Mouse (Mus musculus) regulatory T cell (primary cell): ENCODE results near the gene Commd7.

Source experiments
- in situ Hi-C: fragments of 300-600 bp; cut with MboI, MseI; formaldehyde crosslinking; loops from one replicate; pipeline ENCODE4 v1.15.1; 2025; ENCODE audit warnings: high pct_unique_total_duplicates

Gene Commd7

DNA sequence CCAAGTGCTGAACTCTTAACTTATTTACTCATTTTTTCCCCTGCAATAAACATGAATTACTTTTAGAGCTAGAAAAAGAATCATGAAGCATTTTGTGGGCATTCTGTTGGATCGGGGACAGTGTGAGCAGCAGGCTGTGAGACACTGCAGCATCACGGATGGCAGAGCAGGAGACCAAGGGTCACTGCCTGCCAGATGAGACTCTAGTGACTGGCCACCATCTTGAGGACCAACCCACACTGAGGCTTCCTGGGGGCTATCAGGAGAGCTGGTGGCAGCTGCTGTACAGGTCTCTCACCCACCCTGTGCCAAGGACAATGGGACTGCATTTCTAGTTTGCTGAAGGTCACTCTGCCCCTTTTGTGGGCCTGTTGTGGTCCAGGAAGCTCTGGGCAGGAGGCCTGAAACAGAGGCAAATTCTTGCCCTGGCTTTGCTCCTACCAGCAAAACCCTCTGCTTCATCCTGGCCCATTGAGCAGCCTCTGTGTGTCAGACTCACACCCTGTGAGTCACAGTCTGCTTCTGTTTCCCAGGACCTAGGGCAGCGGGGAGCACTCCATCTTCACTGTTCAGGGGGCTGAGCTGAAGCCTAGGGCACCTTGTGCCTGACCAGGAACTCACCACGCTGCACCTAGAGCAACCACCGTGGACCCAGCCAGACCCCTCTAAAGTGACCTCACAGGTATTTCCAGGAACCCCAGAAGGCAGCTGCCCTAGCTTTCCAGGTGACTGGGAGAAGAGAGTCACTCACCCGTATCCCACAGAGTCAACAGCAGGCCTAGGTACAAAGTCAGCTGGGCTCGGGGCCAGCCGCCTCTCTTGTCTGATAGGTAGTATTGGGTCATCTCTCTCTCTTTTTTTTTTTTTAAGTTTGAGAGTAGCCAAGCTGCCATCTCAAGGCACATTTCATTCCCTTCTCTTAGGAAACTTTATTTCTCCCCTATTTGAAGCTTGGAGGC lies 40.2 kb downstream of the Commd7 start:
- in situ Hi-C loops = no loop called here

DNA sequence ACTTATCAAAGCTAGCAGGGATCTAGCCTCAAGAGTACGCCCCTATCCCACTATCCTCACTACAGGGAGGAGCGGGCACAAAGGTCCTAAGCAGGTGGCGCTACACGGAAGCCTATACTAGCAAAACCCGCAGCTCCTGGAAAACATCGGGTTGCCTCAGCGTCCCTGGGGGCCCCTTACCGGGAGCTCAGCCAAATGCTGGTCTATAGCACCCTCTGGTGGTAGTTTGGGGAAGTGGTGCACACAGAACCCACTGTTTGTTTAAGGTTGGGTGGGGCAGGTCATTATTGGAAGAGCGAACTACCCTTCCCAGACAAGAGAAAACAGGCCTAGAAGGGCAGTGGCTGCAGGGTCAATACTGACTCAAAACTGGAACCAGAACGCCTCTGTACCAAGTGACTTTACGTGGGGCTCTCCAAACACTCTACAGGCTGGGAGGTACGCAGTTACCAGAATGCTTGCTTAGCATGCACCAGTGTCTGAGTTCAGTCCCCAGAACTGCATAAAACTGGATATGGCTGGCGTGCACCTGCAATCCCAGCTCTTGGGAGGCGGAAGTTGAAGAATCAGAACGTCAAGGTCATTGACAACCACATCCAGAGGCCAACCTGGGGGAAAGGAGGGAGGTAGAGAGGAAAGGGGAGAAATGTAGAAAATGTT lies 45.9 kb downstream of the Commd7 start:
- in situ Hi-C loops = no loop called here

DNA sequence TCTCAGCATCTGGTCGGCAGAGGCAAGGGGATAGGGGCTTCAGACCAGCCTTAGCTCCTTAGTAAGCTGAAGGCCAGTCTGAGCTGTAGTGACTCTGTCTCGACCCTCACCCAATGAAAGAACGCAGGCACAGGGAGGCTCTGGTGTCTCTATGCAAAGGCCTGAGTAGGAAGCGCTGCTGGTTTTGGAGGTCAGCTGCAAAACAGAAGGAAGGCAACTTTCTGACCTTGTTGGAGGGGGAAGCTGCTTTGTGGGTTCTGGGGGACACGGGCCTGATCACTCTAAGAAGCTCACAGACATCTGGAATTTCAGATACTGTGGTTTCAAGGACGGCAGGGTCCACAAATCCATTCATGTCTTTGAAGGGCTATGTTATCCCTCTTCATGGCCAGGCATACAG lies 46.6 kb downstream of the Commd7 start:
- in situ Hi-C loops = no loop called here

DNA sequence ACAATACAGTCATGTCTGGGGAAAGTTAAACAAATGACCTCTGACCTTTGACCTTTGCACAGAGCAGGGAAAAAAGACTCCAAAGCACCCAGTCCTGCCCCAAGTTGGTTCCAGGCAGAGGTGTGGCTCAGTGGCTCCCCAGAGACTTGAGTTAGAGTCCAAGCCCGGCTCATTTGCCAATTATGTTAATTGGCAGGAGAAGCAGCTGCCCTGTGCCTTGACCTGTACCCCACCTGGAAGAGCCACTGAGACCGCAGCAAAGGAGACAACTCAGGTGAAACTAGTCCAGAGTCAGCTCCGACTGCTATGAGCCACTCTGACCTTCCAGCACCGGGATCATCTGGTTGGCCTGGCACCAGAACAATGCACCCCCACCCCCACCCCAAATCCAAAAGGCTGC lies 48.2 kb downstream of the Commd7 start:
- in situ Hi-C loops = no loop called here

DNA sequence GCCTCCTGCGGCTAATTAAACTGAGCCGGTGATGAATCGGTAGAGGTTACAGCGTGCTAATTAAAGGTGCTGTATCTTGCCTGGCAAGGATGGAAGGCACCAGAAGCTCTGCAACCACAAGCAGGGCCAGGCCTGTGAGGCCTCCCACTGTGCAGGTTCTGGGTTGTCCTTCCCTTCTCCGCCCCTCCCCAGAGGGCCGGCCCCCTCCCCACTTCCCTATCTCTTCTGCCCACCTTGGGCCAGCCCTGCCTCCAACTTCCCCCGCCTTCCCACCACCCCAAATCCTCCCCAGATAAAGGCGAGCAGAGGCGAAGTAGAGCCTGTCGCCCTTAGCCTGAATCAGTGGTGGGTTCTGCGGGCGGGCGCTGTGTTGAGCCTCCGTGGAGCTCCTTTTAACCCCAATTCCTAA lies 48.9 kb downstream of the Commd7 start:
- in situ Hi-C loops = no loop called here

DNA sequence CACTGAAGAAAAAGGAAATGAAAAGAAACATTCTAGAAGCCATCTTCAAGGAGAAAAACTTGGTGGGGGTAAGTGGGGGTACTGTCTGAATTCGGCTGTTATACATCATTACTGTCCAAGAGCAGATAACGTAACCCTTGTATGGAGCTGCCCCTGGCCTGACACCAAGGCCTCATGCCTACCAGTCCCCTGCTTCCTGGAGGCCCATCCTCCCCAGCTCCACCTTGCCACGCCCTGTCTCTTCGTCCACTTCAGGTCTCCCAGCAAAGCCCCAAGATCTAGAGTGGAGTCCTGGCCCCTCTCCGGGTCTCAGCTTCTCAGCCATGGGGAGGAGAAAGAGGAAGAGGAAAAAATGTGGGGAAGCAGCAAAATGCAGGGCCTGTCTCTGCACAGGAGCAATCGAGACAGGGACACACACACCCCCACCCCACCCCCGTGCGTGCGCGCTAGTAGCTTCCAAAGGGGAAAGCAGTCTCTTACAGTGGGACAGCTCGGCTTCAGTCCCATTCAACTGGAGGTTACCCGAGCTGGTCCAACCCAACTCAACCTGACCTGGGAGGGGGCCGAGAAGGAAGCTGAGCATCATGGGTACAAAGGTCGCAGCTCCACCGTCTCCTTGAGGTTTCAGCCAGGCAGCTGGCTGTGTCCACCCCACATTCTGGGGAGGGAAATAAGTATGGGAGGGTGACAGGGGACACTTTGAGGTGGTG lies 49.5 kb downstream of the Commd7 start:
- in situ Hi-C loops = no loop called here

DNA sequence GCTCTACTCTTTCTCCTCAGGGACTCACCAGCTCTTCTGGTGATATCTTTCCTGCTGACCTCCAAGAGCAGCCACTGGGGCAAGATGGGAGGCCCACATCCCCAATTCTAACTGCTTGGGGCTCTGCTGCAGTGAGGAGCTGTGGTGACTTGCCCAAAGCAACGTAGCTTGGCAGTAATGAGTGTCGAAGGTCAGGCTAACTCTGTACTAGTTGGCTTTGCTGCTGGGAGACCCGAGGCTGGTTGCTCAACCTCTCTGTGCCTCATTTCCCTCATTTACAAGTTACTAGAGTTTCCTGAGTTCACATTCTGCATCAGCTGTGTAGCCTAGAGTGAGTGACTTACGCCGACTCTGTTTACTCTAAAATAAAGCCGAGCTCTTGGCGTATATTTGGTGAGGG lies 51.2 kb downstream of the Commd7 start:
- in situ Hi-C loops = no loop called here

DNA sequence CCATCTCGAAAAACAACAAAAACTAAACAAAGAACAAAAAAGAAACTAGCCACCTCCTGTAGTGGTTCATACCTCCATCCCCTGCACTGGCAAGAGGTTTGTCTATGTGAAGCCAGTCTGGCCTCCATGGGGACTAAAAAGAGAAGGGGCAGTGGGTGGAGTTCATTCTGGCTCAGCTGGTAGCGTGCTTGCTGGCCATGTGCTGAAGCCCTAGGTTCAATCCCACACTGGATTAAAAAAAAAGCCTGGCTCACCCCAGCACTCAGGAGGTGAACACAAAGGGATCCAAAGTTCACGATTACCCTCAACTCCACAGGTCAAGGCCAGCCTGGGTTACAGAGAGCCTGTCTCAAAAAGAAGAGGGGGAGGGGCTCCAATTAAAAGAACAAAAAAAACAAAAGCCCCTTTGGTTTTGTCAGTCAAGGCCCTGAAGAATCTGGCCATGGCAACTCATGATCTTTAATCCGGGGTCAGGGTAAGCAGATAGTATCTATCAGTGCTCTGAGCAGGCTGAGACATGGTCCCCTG lies 52.1 kb downstream of the Commd7 start:
- in situ Hi-C loops = no loop called here

DNA sequence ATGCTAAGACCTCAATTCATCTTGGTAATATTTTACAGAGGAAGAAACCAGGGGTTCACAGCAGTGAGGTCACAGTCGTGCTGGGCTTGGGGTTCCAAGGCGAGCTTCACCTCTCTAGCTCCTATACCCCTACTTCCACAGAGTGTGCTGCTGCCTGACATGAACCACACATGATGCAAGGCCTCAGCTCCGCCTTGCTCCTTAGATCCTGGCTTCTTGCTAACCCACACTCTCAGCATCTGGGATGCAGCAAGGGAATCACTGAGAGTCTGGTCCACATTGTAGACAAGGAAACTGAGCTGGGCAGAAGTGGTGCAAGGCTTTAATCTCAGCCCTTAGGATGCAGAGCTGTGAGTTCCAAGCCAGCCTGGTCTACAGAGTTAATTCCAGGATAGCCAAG lies 52.5 kb downstream of the Commd7 start:
- in situ Hi-C loops = no loop called here

DNA sequence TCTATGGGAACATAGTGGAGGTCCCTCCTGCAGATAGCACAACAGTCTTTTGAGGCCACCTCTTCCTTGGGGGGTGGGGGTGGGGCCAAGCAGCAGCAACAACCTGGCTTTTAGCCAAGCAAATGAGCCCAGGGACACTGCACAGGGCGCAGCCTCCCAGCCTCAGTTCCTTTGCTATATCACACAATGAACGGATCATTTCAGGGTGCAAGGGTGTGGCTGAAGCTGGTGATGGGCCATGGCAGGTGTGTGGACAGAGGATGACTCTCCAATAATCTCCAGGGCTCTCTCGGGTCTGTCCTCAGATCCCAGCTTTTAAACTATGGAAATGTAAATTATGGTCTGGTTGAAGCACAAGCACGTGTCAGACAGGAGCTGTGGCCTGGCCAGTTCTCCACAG lies 55.5 kb downstream of the Commd7 start:
- in situ Hi-C loops = loop anchor here (5.0 kb wide), 1 partner anchor 95 kb away; no protein-coding TSS in a partner anchor

DNA sequence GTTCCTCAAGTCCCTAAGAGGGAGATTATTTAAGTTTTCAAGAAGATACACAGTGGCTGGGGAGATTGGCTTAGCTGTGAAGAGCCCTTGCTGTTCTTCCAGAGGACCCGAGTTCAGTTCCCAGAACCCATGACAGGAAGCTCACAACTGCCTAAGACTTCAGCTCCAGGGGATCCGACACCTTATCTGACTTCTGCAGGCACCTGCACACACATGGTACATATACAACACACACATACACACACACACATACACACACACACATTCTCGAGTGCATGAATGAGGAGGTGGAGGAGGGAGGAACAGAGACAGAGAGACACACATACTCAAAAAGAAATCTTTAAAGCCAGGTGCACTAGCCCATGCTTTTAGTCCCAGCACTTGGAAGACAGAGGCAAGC lies 56.4 kb downstream of the Commd7 start:
- in situ Hi-C loops = loop anchor here (5.0 kb wide), 1 partner anchor 94 kb away; no protein-coding TSS in a partner anchor

DNA sequence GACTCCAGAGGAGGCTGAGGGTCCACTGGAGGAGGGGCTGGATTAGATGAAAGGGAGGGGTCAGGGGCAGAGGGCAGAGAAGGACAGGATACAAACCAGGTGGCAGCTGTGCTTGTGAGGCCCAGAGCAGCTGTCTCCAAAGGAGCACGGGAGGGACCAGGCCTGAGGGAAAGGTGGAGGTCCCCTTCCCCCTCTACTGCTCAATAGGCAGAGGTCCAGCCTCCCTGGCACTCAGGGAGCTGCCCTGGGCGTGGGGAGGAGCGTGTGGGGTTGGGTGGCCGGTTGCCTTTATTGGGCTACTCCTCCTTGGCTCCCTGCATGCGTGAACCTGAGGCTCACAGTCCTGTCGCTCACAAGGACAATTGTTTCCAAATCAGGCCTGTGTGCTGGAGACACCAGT lies 57.0 kb downstream of the Commd7 start:
- in situ Hi-C loops = loop anchor here (5.0 kb wide), 1 partner anchor 93 kb away; no protein-coding TSS in a partner anchor

DNA sequence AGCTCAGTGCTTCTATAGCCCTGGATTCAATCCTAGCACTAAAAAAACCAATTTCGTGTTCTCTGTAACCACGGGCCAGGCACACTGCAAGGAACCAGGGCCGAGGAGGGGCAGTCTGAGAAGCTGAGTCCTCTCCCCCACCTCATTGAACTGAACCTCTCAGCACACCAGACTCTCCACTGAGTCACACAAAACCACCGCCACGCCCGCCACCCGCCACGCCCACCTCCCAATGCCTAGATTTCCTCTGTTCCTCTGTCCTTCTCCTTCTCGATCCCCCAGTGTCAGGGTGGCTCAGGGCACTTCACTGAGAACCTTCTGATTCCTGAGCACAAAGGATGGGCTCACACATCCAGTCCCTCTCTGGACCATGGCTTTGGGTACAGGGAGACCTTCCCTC lies 59.5 kb downstream of the Commd7 start:
- in situ Hi-C loops = loop anchor here (5.0 kb wide), 1 partner anchor 41 kb away; no protein-coding TSS in a partner anchor

DNA sequence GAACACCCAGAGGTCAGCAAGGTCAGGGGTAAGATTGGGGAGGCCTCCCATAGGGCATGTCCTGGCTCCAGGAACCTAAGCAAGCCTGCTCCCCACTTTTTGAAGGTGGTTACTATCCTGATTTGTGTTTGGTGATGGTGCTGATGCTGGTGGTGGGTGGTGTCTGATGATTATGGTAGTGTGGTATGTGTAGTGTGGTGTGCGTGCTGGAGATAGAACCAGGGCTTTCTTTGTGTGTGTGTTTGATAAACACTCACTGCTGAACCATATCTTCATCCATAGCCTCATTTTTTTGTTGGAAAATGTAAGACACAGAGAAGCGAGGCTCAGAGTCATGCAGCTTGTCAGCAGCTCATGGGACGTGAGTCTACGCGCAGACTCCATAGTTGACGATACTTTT lies 64.0 kb downstream of the Commd7 start:
- in situ Hi-C loops = no loop called here

DNA sequence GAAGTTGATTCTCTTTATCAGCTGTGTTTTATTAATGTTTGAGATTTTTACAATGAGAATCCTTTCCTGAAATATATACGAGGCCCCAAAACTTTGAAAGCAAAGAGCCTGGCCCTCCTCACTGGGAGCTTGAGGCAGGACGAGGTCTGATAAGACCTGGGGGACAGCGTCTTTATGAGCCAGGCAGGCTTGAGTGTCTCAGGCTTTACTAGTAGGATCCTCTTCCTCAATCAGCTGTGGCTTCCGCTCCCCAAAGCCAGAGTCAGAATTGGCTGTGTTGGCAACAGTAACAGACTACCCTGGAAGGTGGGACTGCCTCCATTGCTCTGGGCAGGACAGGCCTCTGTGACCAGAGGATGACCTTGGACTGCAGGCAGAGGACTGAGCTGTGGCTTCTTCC lies 64.6 kb downstream of the Commd7 start:
- in situ Hi-C loops = no loop called here
